In genomic region chr5:149970261-149970660, GRCm38 (mm10) we compare ENCODE assay signal across 32 mouse cellular contexts. TPM values are rescaled to one million over a fixed set of nuclear protein-coding genes. Genes with fewer than 3 reads are reported as not detected.
"Had no signal": no experiment of that assay in that cellular context is flagged by ENCODE, and none has a peak within 500 bp of the region (broad histone marks: within the 10 kb centered on the region; RNA-seq: fewer than 3 reads in every experiment).

No protein-coding gene starts in this region.

- H3K27ac ChIP-seq: heart, embryonic 13.5 days; heart, embryonic 15.5 days; hindbrain, embryonic 10.5 days; hindbrain, embryonic 12.5 days; hindbrain, embryonic 13.5 days; hindbrain, embryonic 14.5 days; hindbrain, embryonic 15.5 days; hindbrain, postnatal 0 days; intestine, embryonic 15.5 days; kidney, embryonic 15.5 days; kidney, postnatal 0 days; left cerebral cortex, adult 2 months had no signal

- H3K4me3 ChIP-seq: heart, embryonic 12.5 days; heart, embryonic 13.5 days; heart, embryonic 15.5 days; hindbrain, embryonic 10.5 days; hindbrain, embryonic 12.5 days; hindbrain, embryonic 13.5 days; hindbrain, embryonic 15.5 days; intestine, embryonic 15.5 days; kidney, embryonic 15.5 days; left cerebral cortex, adult 2 months had no signal

- DNase-seq: heart, postnatal 10 days; heart, postnatal 14 days; heart, postnatal 36 days; heart, postnatal 4 days; kidney, adult 11 months; kidney, adult 18-20 months; kidney, adult 2 months; kidney, adult 8-10 months; kidney, adult 9 months; kidney, postnatal 10 days; kidney, postnatal 14 days; kidney, postnatal 25 days; kidney, postnatal 36 days; kidney, postnatal 4 days; layer of hippocampus, adult 9-11 months; layer of hippocampus, postnatal 36 days had no signal

RNA-seq across cellular contexts. Expression of gene Rxfp2, which starts 48.2 kb away (rescaled TPM):
- total RNA-seq: heart, postnatal 10 days; heart, postnatal 14 days; heart, postnatal 25 days; heart, postnatal 36 days; heart, postnatal 4 days; hematopoietic stem cell, adult 5-6 weeks; layer of hippocampus, postnatal 25 days had no signal
